Mouse (Mus musculus) heart, embryonic 10.5 days (tissue): Measurements from ENCODE around the gene Mfsd6l. TPM values are rescaled to one million over a fixed set of nuclear protein-coding genes. Genes with fewer than 3 reads are reported as not detected.

Experiments used
- DNase-seq: peaks from one replicate; pipeline ENCODE4 v3.0.0-alpha.2; 2017; ENCODE audit warnings: low spot score
- H3K27ac ChIP-seq: fragments of 300-500 bp; sonication (generic); 2 replicates; pipeline ENCODE4 v1.5.1; 2016; ENCODE audit warnings: mild to moderate bottlenecking
- H3K27me3 ChIP-seq: fragments of 300-500 bp; sonication (generic); 2 replicates; pipeline ENCODE4 v1.6.1; 2016; ENCODE audit warnings: mild to moderate bottlenecking; ENCODE audit not compliant: poor library complexity, insufficient read depth, severe bottlenecking
- H3K36me3 ChIP-seq: fragments of 300-500 bp; sonication (generic); 2 replicates; pipeline ENCODE4 v1.6.1; 2016; ENCODE audit warnings: mild to moderate bottlenecking, moderate library complexity
- H3K4me1 ChIP-seq: fragments of 300-500 bp; sonication (generic); 2 replicates; pipeline ENCODE4 v1.6.1; 2016; ENCODE audit warnings: mild to moderate bottlenecking
- H3K4me3 ChIP-seq: fragments of 300-500 bp; sonication (generic); 2 replicates; pipeline ENCODE4 v1.5.1; 2016; ENCODE audit warnings: mild to moderate bottlenecking, moderate library complexity
- H3K9me3 ChIP-seq: fragments of 300-500 bp; sonication (generic); 2 replicates; pipeline ENCODE4 v1.6.1; 2016; ENCODE audit warnings: mild to moderate bottlenecking, moderate library complexity
- WGBS: fragments of 180-500 bp; shearing (Covaris S2); methylation state at CpG from one replicate; pipeline ENCODE4 v1.1.7; 2016; 5-methylcytosine and 5-hydroxymethylcytosine counted together
- polyA plus RNA-seq: library from polyadenylated mRNA; unstranded; fragments of >200 nt; fragmentation: Nextera tagmentation; extraction: Ambion mirVana; gene quantifications from 2 replicates; pipeline ENCODE4 v1.2.1, GENCODE M21; 2016

Gene Mfsd6l
- polyA plus RNA-seq, 1 experiment from 2014 or later = 0.16 TPM

GRCm38 (mm10) chr11:68589055-68589809 lies 33.2 kb downstream of the Mfsd6l start:
- Histone ChIP-seq H3K4me3 (no peak overlapping the region), H3K27me3 (no peaks in the 10 kb centered on the region; the same call in 1 of the 2 replicates), H3K36me3 (no peaks in the 10 kb centered on the region), H3K9me3 (no peaks in the 10 kb centered on the region), H3K4me1 (peaks cover 51% of the 10 kb centered on the region), H3K27ac (peak overlapping the region; percentile 17; the same call in 1 of the 2 replicates)
- peak; percentile 87 for DNase-seq
- 69% methylated on average over 8 of the region's 8 CpGs for WGBS

DNA sequence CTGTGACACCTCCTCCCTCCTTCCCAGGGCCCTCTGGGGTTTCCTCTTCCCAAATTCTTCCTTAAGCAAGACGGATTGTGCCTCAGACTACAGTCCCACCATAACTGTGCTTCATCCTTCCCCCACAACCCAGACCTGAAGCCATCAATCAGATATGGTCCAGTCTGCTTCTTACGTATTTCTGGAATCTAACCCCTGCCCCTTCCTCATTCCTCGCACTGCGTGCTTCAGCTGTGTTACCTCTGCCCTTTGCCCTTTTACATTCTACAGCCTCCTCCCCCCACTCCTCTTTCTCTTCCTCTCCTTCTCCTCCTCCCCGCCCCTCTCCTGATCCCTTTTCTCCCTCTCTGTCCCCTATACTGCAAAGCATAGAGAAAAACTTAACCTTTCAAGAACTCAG lies 35.7 kb downstream of the Mfsd6l start:
- no peaks in the 10 kb centered on the region for H3K36me3 ChIP-seq
- H3K27me3 ChIP-seq = no peaks in the 10 kb centered on the region
- peaks cover 61% of the 10 kb centered on the region for H3K4me1 ChIP-seq
- H3K27ac ChIP-seq = peak overlapping the region; percentile 75
- H3K4me3 ChIP-seq = no peak overlapping the region; the same call in 1 of the 2 replicates
- DNase-seq = no peak
- H3K9me3 ChIP-seq = no peaks in the 10 kb centered on the region
- 15% methylated on average over 5 of the region's 5 CpGs for WGBS

DNA sequence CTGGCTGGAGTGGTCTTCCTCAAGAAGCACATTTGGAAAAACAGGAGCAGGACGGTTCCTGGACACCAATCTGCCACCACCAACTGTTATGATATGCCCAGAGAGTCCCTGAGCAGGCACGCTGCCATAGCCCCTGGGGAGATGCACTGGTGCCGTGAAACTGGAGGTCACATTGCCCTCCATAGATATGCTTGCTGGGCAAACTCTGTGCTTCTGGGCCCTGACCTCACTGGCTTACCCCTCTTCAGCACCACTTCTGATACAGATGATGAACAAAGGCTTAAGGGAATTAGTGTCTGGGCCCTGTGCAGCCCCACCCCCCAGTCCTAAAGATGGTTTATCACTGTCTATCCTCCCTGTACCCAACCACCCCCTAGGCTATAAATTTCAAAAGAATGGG lies 37.3 kb downstream of the Mfsd6l start:
- H3K4me1 ChIP-seq = peaks cover 62% of the 10 kb centered on the region
- H3K27ac ChIP-seq = peak overlapping the region; percentile 75
- no peaks in the 10 kb centered on the region for H3K9me3 ChIP-seq
- no peak for DNase-seq
- H3K4me3 ChIP-seq = no peak overlapping the region
- no peaks in the 10 kb centered on the region for H3K27me3 ChIP-seq
- H3K36me3 ChIP-seq = no peaks in the 10 kb centered on the region
- WGBS = 26% methylated on average over 3 of the region's 3 CpGs

GRCm38 (mm10) chr11:68597912-68598311 lies 41.9 kb downstream of the Mfsd6l start:
- H3K9me3 ChIP-seq = no peaks in the 10 kb centered on the region
- H3K4me3 ChIP-seq = no peak overlapping the region
- H3K36me3 ChIP-seq = no peaks in the 10 kb centered on the region
- 0 out of 2 replicates have a peak overlapping the region, but pooled peaks have one; percentile 64 for H3K27ac ChIP-seq
- WGBS = 83% methylated on average over 2 of the region's 2 CpGs
- H3K27me3 ChIP-seq = no peaks in the 10 kb centered on the region
- H3K4me1 ChIP-seq = peaks cover 59% of the 10 kb centered on the region
- no peak for DNase-seq

- Histone ChIP-seq H3K4me3 (no peak overlapping the region), H3K4me1 (peaks cover 47% of the 10 kb centered on the region), H3K27ac (peak overlapping the region; percentile 81), H3K27me3 (no peaks in the 10 kb centered on the region), H3K9me3 (no peaks in the 10 kb centered on the region), H3K36me3 (no peaks in the 10 kb centered on the region)
- no peak for DNase-seq
- WGBS = 15% methylated on average over 6 of the region's 6 CpGs
Measured at GRCm38 (mm10) chr11:68600551-68601021, 44.6 kb downstream of the Mfsd6l start.

GRCm38 (mm10) chr11:68601486-68601991 lies 45.6 kb downstream of the Mfsd6l start:
- no peak for DNase-seq
- Histone ChIP-seq H3K4me3 (peak overlapping the region; percentile 10), H3K27ac (peak overlapping the region; percentile 81), H3K27me3 (no peaks in the 10 kb centered on the region), H3K9me3 (no peaks in the 10 kb centered on the region), H3K36me3 (no peaks in the 10 kb centered on the region), H3K4me1 (peaks cover 42% of the 10 kb centered on the region)
- WGBS = 4% methylated on average over 9 of the region's 9 CpGs

DNA sequence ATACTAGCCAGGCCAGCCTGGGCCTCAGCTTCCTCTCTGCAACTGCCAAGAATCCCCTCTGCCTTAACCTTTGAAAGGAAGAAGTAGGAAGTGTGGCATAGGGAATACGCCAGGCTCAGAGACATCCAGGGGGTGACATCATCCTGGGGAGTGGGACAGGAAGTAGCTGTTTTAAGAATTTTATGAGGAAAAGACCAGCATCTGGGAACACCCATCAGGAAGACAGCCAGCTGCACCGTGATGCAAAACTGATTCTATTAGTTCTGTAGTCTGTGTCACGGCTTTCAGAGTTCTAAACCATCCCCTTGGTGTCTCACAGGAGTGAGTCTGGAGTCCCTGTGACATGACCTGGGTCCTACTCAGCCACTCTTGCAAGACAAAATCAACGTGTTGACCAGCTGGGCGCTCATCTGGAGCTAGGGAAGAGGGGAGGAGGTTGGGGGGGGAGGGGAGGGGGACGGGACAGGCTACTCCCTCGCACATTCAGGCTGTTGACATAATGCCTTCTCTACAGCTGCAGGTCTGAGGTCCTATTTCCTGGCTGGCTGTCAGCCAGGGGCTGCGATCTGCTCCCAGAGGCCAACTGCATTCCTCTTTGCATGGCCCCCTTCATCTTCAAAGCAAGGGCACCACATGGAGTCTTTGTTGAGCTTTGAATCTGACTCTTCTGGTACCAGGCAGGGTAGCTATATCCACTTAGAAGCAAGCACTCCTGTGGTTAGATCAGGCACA lies 46.4 kb downstream of the Mfsd6l start:
- H3K4me1 ChIP-seq = peaks cover 33% of the 10 kb centered on the region
- DNase-seq = peak; percentile 90
- H3K27ac ChIP-seq = peak overlapping the region; percentile 81
- peak overlapping the region; percentile 10 for H3K4me3 ChIP-seq
- H3K27me3 ChIP-seq = no peaks in the 10 kb centered on the region
- no peaks in the 10 kb centered on the region for H3K9me3 ChIP-seq
- no peaks in the 10 kb centered on the region for H3K36me3 ChIP-seq
- whole genome bisulfite sequencing = 6% methylated on average over 8 of the region's 8 CpGs

DNA sequence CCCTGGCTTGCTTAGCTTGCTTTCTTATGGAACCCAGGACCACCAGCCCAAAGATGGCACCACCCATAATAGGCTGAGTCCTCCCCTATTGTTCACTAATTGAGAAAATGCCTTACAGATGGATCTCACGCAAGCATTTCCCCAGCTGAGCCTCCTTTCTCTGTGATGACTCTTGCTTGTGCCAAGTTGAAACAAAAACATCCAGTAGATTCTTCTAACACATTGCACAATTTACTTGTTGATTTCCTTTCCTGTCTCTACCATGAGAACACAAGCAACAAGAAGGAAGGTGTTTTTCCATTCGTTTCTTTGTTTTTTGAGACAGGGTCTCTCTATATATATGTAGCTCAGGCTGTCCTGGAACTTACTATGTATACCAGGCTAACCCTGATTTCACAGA lies 51.1 kb downstream of the Mfsd6l start:
- DNase-seq = no peak
- no peaks in the 10 kb centered on the region for H3K27me3 ChIP-seq
- 84% methylated on average over 2 of the region's 2 CpGs for WGBS

More for the DNA sequence above, 51.1 kb downstream of the Mfsd6l start:
- no peaks in the 10 kb centered on the region for H3K9me3 ChIP-seq
- H3K36me3 ChIP-seq = no peaks in the 10 kb centered on the region
- H3K27ac ChIP-seq = no peak overlapping the region
- no peak overlapping the region for H3K4me3 ChIP-seq
- H3K4me1 ChIP-seq = peaks cover 21% of the 10 kb centered on the region

Other genes starting within 250 kb of the Mfsd6l start
- 7.0 and 16.2 TPM in 2 replicates for gene Ntn1, start 155.4 kb upstream of the Mfsd6l start, polyA plus RNA-seq
- gene Pik3r5, start 124.1 kb upstream of the Mfsd6l start, polyA plus RNA-seq = 0.07 and 0.48 TPM in 2 replicates
- 1.9 and 2.2 TPM in 2 replicates for gene Pik3r6, start 53.2 kb upstream of the Mfsd6l start, polyA plus RNA-seq
- 0.80 and 1.5 TPM in 2 replicates for gene Ccdc42, start 30.8 kb downstream of the Mfsd6l start, polyA plus RNA-seq
- gene Myh10, start 135.4 kb downstream of the Mfsd6l start, polyA plus RNA-seq = 181 and 184 TPM in 2 replicates